Mouse (Mus musculus) forebrain, embryonic 10.5 days (tissue): Measurements from ENCODE around the gene Sorbs2. TPM values are rescaled to one million over a fixed set of nuclear protein-coding genes. Genes with fewer than 3 reads are reported as not detected.
A peak's percentile ranks its signal among the peaks of the same experiment; 100 is the strongest.

Experiments
- DNase-seq: peaks from one replicate; pipeline ENCODE4 v3.0.0-alpha.2; 2017; ENCODE audit warnings: low spot score; ENCODE audit errors: extremely low spot score
- H3K27ac ChIP-seq: fragments of 300-500 bp; sonication (generic); 2 replicates; pipeline ENCODE4 v1.5.1; 2016; ENCODE audit warnings: mild to moderate bottlenecking
- H3K27me3 ChIP-seq: fragments of 300-500 bp; sonication (generic); 2 replicates; pipeline ENCODE4 v1.6.1; 2016; ENCODE audit warnings: mild to moderate bottlenecking; ENCODE audit not compliant: poor library complexity, severe bottlenecking
- H3K36me3 ChIP-seq: fragments of 300-500 bp; sonication (generic); replicated peaks from 2 replicates; pipeline ENCODE4 v1.6.1; 2016; ENCODE audit warnings: mild to moderate bottlenecking, moderate library complexity
- H3K4me1 ChIP-seq: fragments of 300-500 bp; sonication (generic); 2 replicates; pipeline ENCODE4 v1.6.1; 2016
- H3K4me3 ChIP-seq: fragments of 300-500 bp; sonication (generic); 2 replicates; pipeline ENCODE4 v1.5.1; 2016; ENCODE audit warnings: mild to moderate bottlenecking, moderate library complexity
- H3K9me3 ChIP-seq: fragments of 300-500 bp; sonication (generic); 2 replicates; pipeline ENCODE4 v1.6.1; 2016; ENCODE audit warnings: mild to moderate bottlenecking, moderate library complexity
- WGBS: fragments of 180-500 bp; shearing (Covaris S2); methylation state at CpG from one replicate; pipeline ENCODE4 v1.1.7; 2016; 5-methylcytosine and 5-hydroxymethylcytosine counted together
- polyA plus RNA-seq: library from polyadenylated mRNA; unstranded; fragments of >200 nt; fragmentation: Nextera tagmentation; extraction: Ambion mirVana; gene quantifications from 2 replicates; pipeline ENCODE4 v1.2.1, GENCODE M21; 2016

The Sorbs2 gene
- polyA plus RNA-seq, 1 experiment from 2014 or later: 48.3 TPM

GRCm38 (mm10) chr8:45528890-45529289 is 21.3 kb downstream of the Sorbs2 start:
- Histone ChIP-seq H3K9me3 (no peaks in the 10 kb centered on the region), H3K36me3 (no peaks in the 10 kb centered on the region), H3K27me3 (no peaks in the 10 kb centered on the region), H3K4me3 (no peak overlapping the region), H3K27ac (no peak overlapping the region), H3K4me1 (no peaks in the 10 kb centered on the region)
- 91% methylated on average over 2 of the region's 2 CpGs for WGBS
- DNase-seq: no peak

- DNase-seq: no peak
- 83% methylated on average over 9 of the region's 9 CpGs for WGBS
- Histone ChIP-seq H3K9me3 (no peaks in the 10 kb centered on the region), H3K36me3 (no peaks in the 10 kb centered on the region), H3K27me3 (no peaks in the 10 kb centered on the region), H3K27ac (no peak overlapping the region), H3K4me1 (peaks cover 16% of the 10 kb centered on the region), H3K4me3 (no peak overlapping the region)
Measured at GRCm38 (mm10) chr8:45536578-45536977, 29.0 kb downstream of the Sorbs2 start.

GRCm38 (mm10) chr8:45540513-45540912 is 32.9 kb downstream of the Sorbs2 start:
- H3K4me1 ChIP-seq: peaks cover 16% of the 10 kb centered on the region
- H3K36me3 ChIP-seq: no peaks in the 10 kb centered on the region
- 68% methylated on average over 5 of the region's 5 CpGs for WGBS
- H3K27ac ChIP-seq: no peak overlapping the region
- H3K27me3 ChIP-seq: no peaks in the 10 kb centered on the region
- no peak for DNase-seq
- H3K4me3 ChIP-seq: no peak overlapping the region
- H3K9me3 ChIP-seq: no peaks in the 10 kb centered on the region

- Histone ChIP-seq H3K4me3 (no peak overlapping the region), H3K27me3 (no peaks in the 10 kb centered on the region), H3K9me3 (no peaks in the 10 kb centered on the region; the same call in 1 of the 2 replicates), H3K4me1 (peaks cover 6% of the 10 kb centered on the region), H3K36me3 (no peaks in the 10 kb centered on the region), H3K27ac (no peak overlapping the region)
- DNase-seq: no peak
- 92% methylated on average over 3 of the region's 3 CpGs for WGBS
Measured at GRCm38 (mm10) chr8:45552175-45552574, 44.6 kb downstream of the Sorbs2 start.

- H3K27me3 ChIP-seq: no peaks in the 10 kb centered on the region
- peaks cover 22% of the 10 kb centered on the region for H3K4me1 ChIP-seq
Measured at GRCm38 (mm10) chr8:45554627-45555026, 47.0 kb downstream of the Sorbs2 start.

GRCm38 (mm10) chr8:45557936-45558335 is 50.3 kb downstream of the Sorbs2 start:
- WGBS: 22% methylated on average over 3 of the region's 3 CpGs
- no peaks in the 10 kb centered on the region for H3K36me3 ChIP-seq
- no peak overlapping the region for H3K27ac ChIP-seq
- DNase-seq: peak; percentile 30
- no peaks in the 10 kb centered on the region for H3K9me3 ChIP-seq
- H3K4me3 ChIP-seq: no peak overlapping the region
- H3K4me1 ChIP-seq: peaks cover 36% of the 10 kb centered on the region
- H3K27me3 ChIP-seq: no peaks in the 10 kb centered on the region

More at GRCm38 (mm10) chr8:45554627-45555026, 47.0 kb downstream of the Sorbs2 start:
- no peaks in the 10 kb centered on the region; the same call in 1 of the 2 replicates for H3K9me3 ChIP-seq
- no peaks in the 10 kb centered on the region for H3K36me3 ChIP-seq
- no peak overlapping the region for H3K27ac ChIP-seq
- no peak overlapping the region for H3K4me3 ChIP-seq
- DNase-seq: no peak
- WGBS: 73% methylated on average over 4 of the region's 4 CpGs

- H3K4me3 ChIP-seq: no peak overlapping the region
- H3K27ac ChIP-seq: peak overlapping the region; percentile 51; the same call in 1 of the 2 replicates
- H3K36me3 ChIP-seq: no peaks in the 10 kb centered on the region
- WGBS: 92% methylated on average over 5 of the region's 5 CpGs
- no peak for DNase-seq
- H3K4me1 ChIP-seq: peaks cover 36% of the 10 kb centered on the region
- H3K9me3 ChIP-seq: no peaks in the 10 kb centered on the region
- H3K27me3 ChIP-seq: no peaks in the 10 kb centered on the region
Measured at GRCm38 (mm10) chr8:45558426-45558825, 50.8 kb downstream of the Sorbs2 start.

- H3K27ac ChIP-seq: no peak overlapping the region
- 91% methylated on average over 6 of the region's 6 CpGs for WGBS
- no peak overlapping the region for H3K4me3 ChIP-seq
- no peaks in the 10 kb centered on the region for H3K36me3 ChIP-seq
- DNase-seq: no peak
- no peaks in the 10 kb centered on the region for H3K27me3 ChIP-seq
- H3K9me3 ChIP-seq: no peaks in the 10 kb centered on the region
- peaks cover 36% of the 10 kb centered on the region for H3K4me1 ChIP-seq
Measured at GRCm38 (mm10) chr8:45559176-45559820, 51.7 kb downstream of the Sorbs2 start.

- Histone ChIP-seq H3K4me1 (peaks cover 12% of the 10 kb centered on the region), H3K27me3 (no peaks in the 10 kb centered on the region), H3K9me3 (peaks cover 10% of the 10 kb centered on the region; the same call in 1 of the 2 replicates), H3K36me3 (no peaks in the 10 kb centered on the region; the same call in 1 of the 2 replicates), H3K4me3 (no peak overlapping the region), H3K27ac (no peak overlapping the region)
- WGBS: 91% methylated on average over 1 of the region's 1 CpGs
- no peak for DNase-seq
Measured at GRCm38 (mm10) chr8:45565189-45565588, 57.6 kb downstream of the Sorbs2 start.

GRCm38 (mm10) chr8:45570117-45570516 is 62.5 kb downstream of the Sorbs2 start:
- no peaks in the 10 kb centered on the region; the same call in 1 of the 2 replicates for H3K36me3 ChIP-seq
- no peak overlapping the region for H3K4me3 ChIP-seq
- H3K27me3 ChIP-seq: no peaks in the 10 kb centered on the region
- H3K27ac ChIP-seq: no peak overlapping the region
- DNase-seq: no peak
- WGBS: 90% methylated on average over 4 of the region's 4 CpGs
- H3K4me1 ChIP-seq: peaks cover 5% of the 10 kb centered on the region; the same call in 1 of the 2 replicates
- peaks cover 10% of the 10 kb centered on the region; the same call in 1 of the 2 replicates for H3K9me3 ChIP-seq

GRCm38 (mm10) chr8:45579714-45580543 is 72.3 kb downstream of the Sorbs2 start:
- Histone ChIP-seq H3K4me1 (no peaks in the 10 kb centered on the region), H3K9me3 (no peaks in the 10 kb centered on the region), H3K36me3 (no peaks in the 10 kb centered on the region), H3K27me3 (no peaks in the 10 kb centered on the region), H3K4me3 (no peak overlapping the region), H3K27ac (no peak overlapping the region)
- WGBS: 83% methylated on average over 7 of the region's 7 CpGs
- DNase-seq: no peak

GRCm38 (mm10) chr8:45580544-45580866 is 72.9 kb downstream of the Sorbs2 start:
- no peaks in the 10 kb centered on the region for H3K36me3 ChIP-seq
- DNase-seq: no peak
- H3K27me3 ChIP-seq: no peaks in the 10 kb centered on the region
- peaks cover 3% of the 10 kb centered on the region; the same call in 1 of the 2 replicates for H3K4me1 ChIP-seq
- no peak overlapping the region for H3K27ac ChIP-seq
- WGBS: 71% methylated on average over 3 of the region's 3 CpGs
- H3K4me3 ChIP-seq: no peak overlapping the region
- no peaks in the 10 kb centered on the region for H3K9me3 ChIP-seq

GRCm38 (mm10) chr8:45583856-45584255 is 76.3 kb downstream of the Sorbs2 start:
- no peak for DNase-seq
- 93% methylated on average over 1 of the region's 1 CpGs for WGBS
- Histone ChIP-seq H3K36me3 (no peaks in the 10 kb centered on the region), H3K27me3 (no peaks in the 10 kb centered on the region), H3K9me3 (no peaks in the 10 kb centered on the region), H3K27ac (no peak overlapping the region), H3K4me1 (peaks cover 3% of the 10 kb centered on the region; the same call in 1 of the 2 replicates), H3K4me3 (no peak overlapping the region)
